11 mouse cellular contexts compared by ENCODE assay signal in genomic region chr3:51952728-51953623, GRCm38 (mm10).
A peak's percentile ranks its signal among the peaks of the same experiment; 100 is the strongest.
DNase-seq lines count a peak whose midpoint lies in the region; ATAC-seq lines count a peak whose summit lies in the region.
"Had no signal": no experiment of that assay in that cellular context is flagged by ENCODE, and none has a peak within 500 bp of the region (broad histone marks: within the 10 kb centered on the region; RNA-seq: fewer than 3 reads in every experiment).

No protein-coding gene starts in this region.

- H3K27me3 ChIP-seq in heart, embryonic 15.5 days, result no peaks in the 10 kb centered on the region
- no peaks in the 10 kb centered on the region for H3K27me3 ChIP-seq in midbrain, embryonic 13.5 days
- no peaks in the 10 kb centered on the region for H3K27me3 ChIP-seq in midbrain, embryonic 14.5 days (ENCODE audit: control insufficient read depth, insufficient read depth, low read length)

- peak overlapping the region; percentile 20 for H3K4me3 ChIP-seq in heart, embryonic 15.5 days
- no peak overlapping the region for H3K4me3 ChIP-seq in midbrain, embryonic 13.5 days (replicated peaks)
- H3K4me3 ChIP-seq in midbrain, embryonic 14.5 days (replicated peaks; ENCODE audit: low read depth, low read length), result no peak overlapping the region

- 61% methylated on average over 33 of the region's 33 CpGs for WGBS in heart, embryonic 15.5 days
- 78% methylated on average over 33 of the region's 33 CpGs for WGBS in midbrain, embryonic 13.5 days
- WGBS in midbrain, embryonic 14.5 days, result 78% methylated on average over 33 of the region's 33 CpGs
- 41% methylated on average over 33 of the region's 33 CpGs for WGBS in large intestine, adult 2 months

- H3K9me3 ChIP-seq in heart, embryonic 15.5 days (replicated peaks), result no peaks in the 10 kb centered on the region
- H3K9me3 ChIP-seq in midbrain, embryonic 13.5 days, result no peaks in the 10 kb centered on the region
- no peaks in the 10 kb centered on the region for H3K9me3 ChIP-seq in midbrain, embryonic 14.5 days (ENCODE audit: control insufficient read depth, low read length)

- no peaks in the 10 kb centered on the region for H3K36me3 ChIP-seq in heart, embryonic 15.5 days
- no peaks in the 10 kb centered on the region for H3K36me3 ChIP-seq in midbrain, embryonic 13.5 days
- H3K36me3 ChIP-seq in midbrain, embryonic 14.5 days (ENCODE audit: control insufficient read depth, insufficient read depth, low read length), result no peaks in the 10 kb centered on the region

- H3K27ac ChIP-seq in heart, embryonic 15.5 days, result no peak overlapping the region
- no peak overlapping the region for H3K27ac ChIP-seq in midbrain, embryonic 13.5 days
- no peak overlapping the region for H3K27ac ChIP-seq in midbrain, embryonic 14.5 days (replicated peaks; ENCODE audit: low read depth, low read length)
- H3K27ac ChIP-seq: macrophage had no signal

- DNase-seq in heart, adult 8-10 months (ENCODE audit: low spot score), result no peak
- no peak for DNase-seq in midbrain, embryonic 14.5 days
- peak; percentile 39 for DNase-seq in large intestine, adult 2 months (ENCODE audit: low read depth, low spot score)
- no peak for DNase-seq in cerebellum, postnatal 4 days (ENCODE audit: low spot score in 2 of 2)
- DNase-seq in urinary bladder, postnatal 4 days (ENCODE audit: low spot score in 2 of 2), result no peak
- no peak for DNase-seq in layer of hippocampus, adult 8-10 months (ENCODE audit: low spot score in 2 of 2)
- DNase-seq: cerebellum, postnatal 10 days; right cerebral cortex, postnatal 25 days had no signal

- ATAC-seq in heart, embryonic 15.5 days (replicated peaks; ENCODE audit: insufficient number of reproducible peaks, insufficient read depth, low FRiP score, low read depth), result no peak
- no peak for ATAC-seq in midbrain, embryonic 13.5 days
- no peak for ATAC-seq in midbrain, embryonic 14.5 days (ENCODE audit: low FRiP score, low TSS enrichment)

- no peak overlapping the region for H3K9ac ChIP-seq in heart, embryonic 15.5 days
- no peak overlapping the region for H3K9ac ChIP-seq in midbrain, embryonic 13.5 days (replicated peaks)
- no peak overlapping the region for H3K9ac ChIP-seq in midbrain, embryonic 14.5 days (replicated peaks; ENCODE audit: low read length)

- H3K4me1 ChIP-seq in heart, embryonic 15.5 days (replicated peaks), result peaks cover 7% of the 10 kb centered on the region
- H3K4me1 ChIP-seq in midbrain, embryonic 13.5 days (replicated peaks), result peaks cover 21% of the 10 kb centered on the region
- H3K4me1 ChIP-seq in midbrain, embryonic 14.5 days (ENCODE audit: control insufficient read depth, insufficient read depth, low read length), result 0 out of 2 replicates have a peak, but pooled peaks cover 2% of the 10 kb centered on the region

- H3K4me2 ChIP-seq in heart, embryonic 15.5 days, result peak overlapping the region; percentile 42
- H3K4me2 ChIP-seq in midbrain, embryonic 13.5 days (replicated peaks), result peak overlapping the region; percentile 17; the same call in 1 of the 2 replicates
- H3K4me2 ChIP-seq in midbrain, embryonic 14.5 days (ENCODE audit: low read length), result no peak overlapping the region
